18 mouse cellular contexts compared by ENCODE assay signal in the genomic region with DNA sequence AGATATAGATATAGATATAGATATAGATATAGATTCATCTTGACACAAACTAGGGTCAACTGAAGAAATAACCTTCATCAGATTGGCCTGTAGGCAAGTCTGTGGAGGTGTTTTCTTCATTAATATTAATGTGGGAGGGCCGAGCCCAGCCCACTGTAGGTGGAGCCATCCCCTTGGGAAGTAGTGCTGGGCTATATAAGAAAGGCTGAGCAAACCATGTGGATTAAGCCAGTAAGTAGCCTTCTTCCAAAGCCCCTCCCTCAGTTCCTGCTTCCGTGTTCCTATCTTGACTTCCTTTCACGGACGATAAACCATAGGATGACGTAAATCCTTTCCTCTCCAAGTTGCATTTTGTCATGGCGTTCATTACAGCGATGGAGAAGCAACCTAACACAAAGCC.
"Had no signal": no experiment of that assay in that cellular context is flagged by ENCODE, and none has a peak within 500 bp of the region (broad histone marks: within the 10 kb centered on the region; RNA-seq: fewer than 3 reads in every experiment).

No protein-coding gene starts in this region.

- H3K36me3 ChIP-seq: neural tube, embryonic 15.5 days had no signal

- H3K4me1 ChIP-seq: midbrain, embryonic 10.5 days; midbrain, embryonic 12.5 days; neural tube, embryonic 13.5 days; neural tube, embryonic 15.5 days had no signal

- ATAC-seq: midbrain, embryonic 16.5 days had no signal

- H3K9ac ChIP-seq: lung, embryonic 14.5 days; midbrain, embryonic 12.5 days; neural tube, embryonic 13.5 days; neural tube, embryonic 15.5 days had no signal

- H3K4me2 ChIP-seq: lung, embryonic 14.5 days; midbrain, embryonic 12.5 days; neural tube, embryonic 13.5 days; neural tube, embryonic 15.5 days had no signal

- H3K27me3 ChIP-seq: midbrain, embryonic 12.5 days; neural tube, embryonic 13.5 days; neural tube, embryonic 15.5 days had no signal

- H3K27ac ChIP-seq: midbrain, embryonic 10.5 days; midbrain, embryonic 12.5 days; neural tube, embryonic 13.5 days; neural tube, embryonic 15.5 days had no signal

- H3K9me3 ChIP-seq: midbrain, embryonic 12.5 days; neural tube, embryonic 13.5 days; neural tube, embryonic 15.5 days had no signal

- DNase-seq: lung, adult 18-20 months; lung, embryonic 14.5 days; lung, postnatal 10 days; lung, postnatal 4 days; midbrain, embryonic 14.5 days; retina, postnatal 1 day; right cerebral cortex, adult 18-20 months; right cerebral cortex, postnatal 4 days; spleen, adult 18-20 months; thymus, adult 2 months; thymus, postnatal 25 days; thymus, postnatal 4 days had no signal

- H3K4me3 ChIP-seq: midbrain, embryonic 10.5 days; midbrain, embryonic 12.5 days; myocyte; neural tube, embryonic 13.5 days; neural tube, embryonic 15.5 days had no signal
